Mouse (Mus musculus): ENCODE data around the gene Sytl1. TPM values are rescaled to one million over a fixed set of nuclear protein-coding genes. Genes with fewer than 3 reads are reported as not detected.

Sytl1 gene
- polyA plus RNA-seq, 1 experiment from 2014 or later, result 0.42 TPM

- Histone ChIP-seq H3K27ac (replicated peaks in 1 of 2; ENCODE audit: control insufficient read depth in 1 of 2, insufficient read depth in 1 of 2, low read depth in 2 of 2, low read length in 2 of 2) (peak overlapping the region in 1 of 2 experiments; percentile 84; a peak in 1 of 4 replicates), H3K9ac (ENCODE audit: low read length) (peak overlapping the region; percentile 88; the same call in 1 of the 2 replicates), H3K4me3 (ENCODE audit: control insufficient read depth in 1 of 2, insufficient read depth in 1 of 2, low read depth in 1 of 2, low read length in 2 of 2) (no peak overlapping the region; a peak in 1 of 4 replicates), H3K4me2 (ENCODE audit: low read length) (peak overlapping the region; percentile 79), H3K9me3 (ENCODE audit: control insufficient read depth, low read length) (no peaks in the 10 kb centered on the region), H3K36me3 (ENCODE audit: control insufficient read depth, insufficient read depth, low read length) (peaks cover 6% of the 10 kb centered on the region; the same call in 1 of the 2 replicates), H3K27me3 (ENCODE audit: control insufficient read depth, insufficient read depth, low read length) (no peaks in the 10 kb centered on the region), H3K4me1 (ENCODE audit: control insufficient read depth in 2 of 2, insufficient read depth in 2 of 2, low read length in 2 of 2) (peaks cover 14 to 26% of the 10 kb centered on the region in 2 experiments)
- WGBS, result 79% methylated on average over 3 of the region's 3 CpGs
- ATAC-seq (ENCODE audit: insufficient number of reproducible peaks, insufficient read depth, low FRiP score, low read depth), result no peak
Measured at GRCm38 (mm10) chr4:133278482-133278881, 15.6 kb upstream of the Sytl1 start.

GRCm38 (mm10) chr4:133278067-133278466, 15.2 kb upstream of the Sytl1 start:
- peak overlapping the region; percentile 79 for H3K4me2 ChIP-seq (ENCODE audit: low read length)
- H3K9ac ChIP-seq (ENCODE audit: low read length), result peak overlapping the region; percentile 88
- H3K27ac ChIP-seq (replicated peaks in 1 of 2; ENCODE audit: control insufficient read depth in 1 of 2, insufficient read depth in 1 of 2, low read depth in 2 of 2, low read length in 2 of 2), result peak overlapping the region; percentile 84 to 87
- no peaks in the 10 kb centered on the region for H3K9me3 ChIP-seq (ENCODE audit: control insufficient read depth, low read length)
- peak overlapping the region; percentile 68 to 86 for H3K4me3 ChIP-seq (ENCODE audit: control insufficient read depth in 1 of 2, insufficient read depth in 1 of 2, low read depth in 1 of 2, low read length in 2 of 2)
- H3K36me3 ChIP-seq (ENCODE audit: control insufficient read depth, insufficient read depth, low read length), result peaks cover 6% of the 10 kb centered on the region; the same call in 1 of the 2 replicates
- no peak for ATAC-seq (ENCODE audit: insufficient number of reproducible peaks, insufficient read depth, low FRiP score, low read depth)
- peaks cover 14 to 26% of the 10 kb centered on the region in 2 experiments for H3K4me1 ChIP-seq (ENCODE audit: control insufficient read depth in 2 of 2, insufficient read depth in 2 of 2, low read length in 2 of 2)
- WGBS, result 25% methylated on average over 6 of the region's 6 CpGs
- H3K27me3 ChIP-seq (ENCODE audit: control insufficient read depth, insufficient read depth, low read length), result no peaks in the 10 kb centered on the region

GRCm38 (mm10) chr4:133277104-133278026, 14.5 kb upstream of the Sytl1 start, which contains the start of gene Tmem222:
TSS of gene Tmem222 (minus strand) at chr4:133277792.
- H3K4me1 ChIP-seq (ENCODE audit: control insufficient read depth in 2 of 2, insufficient read depth in 2 of 2, low read length in 2 of 2), result peaks cover 10 to 23% of the 10 kb centered on the region in 2 experiments
- peaks cover 6% of the 10 kb centered on the region; the same call in 1 of the 2 replicates for H3K36me3 ChIP-seq (ENCODE audit: control insufficient read depth, insufficient read depth, low read length)
- peak; percentile 87 for ATAC-seq (ENCODE audit: insufficient number of reproducible peaks, insufficient read depth, low FRiP score, low read depth)
- H3K27ac ChIP-seq (replicated peaks in 1 of 2; ENCODE audit: control insufficient read depth in 1 of 2, insufficient read depth in 1 of 2, low read depth in 2 of 2, low read length in 2 of 2), result peak within 1 kb of the TSS; percentile 84 to 87
- peak within 1 kb of the TSS; percentile 68 to 86 for H3K4me3 ChIP-seq (ENCODE audit: control insufficient read depth in 1 of 2, insufficient read depth in 1 of 2, low read depth in 1 of 2, low read length in 2 of 2)
- H3K4me2 ChIP-seq (ENCODE audit: low read length), result peak within 1 kb of the TSS; percentile 79
- under 1% methylated on average over 69 of the region's 73 CpGs for WGBS
- no peaks in the 10 kb centered on the region for H3K9me3 ChIP-seq (ENCODE audit: control insufficient read depth, low read length)
- H3K9ac ChIP-seq (ENCODE audit: low read length), result peak within 1 kb of the TSS; percentile 88
- H3K27me3 ChIP-seq (ENCODE audit: control insufficient read depth, insufficient read depth, low read length), result no peaks in the 10 kb centered on the region

- no peak for ATAC-seq (ENCODE audit: insufficient number of reproducible peaks, insufficient read depth, low FRiP score, low read depth)
- Histone ChIP-seq H3K4me1 (ENCODE audit: control insufficient read depth in 2 of 2, insufficient read depth in 2 of 2, low read length in 2 of 2) (peaks cover 0 to 2% of the 10 kb centered on the region in 2 experiments; a peak in 2 of 4 replicates), H3K4me3 (ENCODE audit: control insufficient read depth in 1 of 2, insufficient read depth in 1 of 2, low read depth in 1 of 2, low read length in 2 of 2) (no peak overlapping the region), H3K36me3 (ENCODE audit: control insufficient read depth, insufficient read depth, low read length) (peaks cover 53% of the 10 kb centered on the region), H3K9ac (ENCODE audit: low read length) (no peak overlapping the region), H3K27me3 (ENCODE audit: control insufficient read depth, insufficient read depth, low read length) (no peaks in the 10 kb centered on the region), H3K4me2 (ENCODE audit: low read length) (no peak overlapping the region), H3K9me3 (ENCODE audit: control insufficient read depth, low read length) (no peaks in the 10 kb centered on the region), H3K27ac (replicated peaks in 1 of 2; ENCODE audit: control insufficient read depth in 1 of 2, insufficient read depth in 1 of 2, low read depth in 2 of 2, low read length in 2 of 2) (no peak overlapping the region)
- 92% methylated on average over 9 of the region's 9 CpGs for WGBS
Measured at GRCm38 (mm10) chr4:133270929-133271328, 8.0 kb upstream of the Sytl1 start.

GRCm38 (mm10) chr4:133269596-133269995, 6.7 kb upstream of the Sytl1 start:
- WGBS, result 80% methylated on average over 3 of the region's 3 CpGs
- Histone ChIP-seq H3K4me1 (ENCODE audit: control insufficient read depth in 2 of 2, insufficient read depth in 2 of 2, low read length in 2 of 2) (no peaks in the 10 kb centered on the region; a peak in 1 of 4 replicates), H3K4me3 (ENCODE audit: control insufficient read depth in 1 of 2, insufficient read depth in 1 of 2, low read depth in 1 of 2, low read length in 2 of 2) (no peak overlapping the region), H3K36me3 (ENCODE audit: control insufficient read depth, insufficient read depth, low read length) (peaks cover 65% of the 10 kb centered on the region), H3K9me3 (ENCODE audit: control insufficient read depth, low read length) (no peaks in the 10 kb centered on the region), H3K4me2 (ENCODE audit: low read length) (no peak overlapping the region), H3K9ac (ENCODE audit: low read length) (no peak overlapping the region), H3K27me3 (ENCODE audit: control insufficient read depth, insufficient read depth, low read length) (no peaks in the 10 kb centered on the region), H3K27ac (replicated peaks in 1 of 2; ENCODE audit: control insufficient read depth in 1 of 2, insufficient read depth in 1 of 2, low read depth in 2 of 2, low read length in 2 of 2) (peak overlapping the region; percentile 29 to 37; a peak in 1 of 4 replicates)
- ATAC-seq (ENCODE audit: insufficient number of reproducible peaks, insufficient read depth, low FRiP score, low read depth), result no peak

GRCm38 (mm10) chr4:133268931-133269330, 6.0 kb upstream of the Sytl1 start:
- H3K36me3 ChIP-seq (ENCODE audit: control insufficient read depth, insufficient read depth, low read length), result peaks cover 62% of the 10 kb centered on the region

GRCm38 (mm10) chr4:133266248-133266880, 3.5 kb upstream of the Sytl1 start:
- Histone ChIP-seq H3K27ac (replicated peaks in 1 of 2; ENCODE audit: control insufficient read depth in 1 of 2, insufficient read depth in 1 of 2, low read depth in 2 of 2, low read length in 2 of 2) (no peak overlapping the region), H3K4me3 (ENCODE audit: control insufficient read depth in 1 of 2, insufficient read depth in 1 of 2, low read depth in 1 of 2, low read length in 2 of 2) (no peak overlapping the region), H3K36me3 (ENCODE audit: control insufficient read depth, insufficient read depth, low read length) (peaks cover 68% of the 10 kb centered on the region), H3K9ac (ENCODE audit: low read length) (no peak overlapping the region), H3K4me1 (ENCODE audit: control insufficient read depth in 2 of 2, insufficient read depth in 2 of 2, low read length in 2 of 2) (no peaks in the 10 kb centered on the region; a peak in 1 of 4 replicates), H3K27me3 (ENCODE audit: control insufficient read depth, insufficient read depth, low read length) (no peaks in the 10 kb centered on the region), H3K9me3 (ENCODE audit: control insufficient read depth, low read length) (no peaks in the 10 kb centered on the region), H3K4me2 (ENCODE audit: low read length) (no peak overlapping the region)
- 92% methylated on average over 12 of the region's 12 CpGs for WGBS
- ATAC-seq (ENCODE audit: insufficient number of reproducible peaks, insufficient read depth, low FRiP score, low read depth), result no peak

More at GRCm38 (mm10) chr4:133268931-133269330, 6.0 kb upstream of the Sytl1 start:
- no peak for ATAC-seq (ENCODE audit: insufficient number of reproducible peaks, insufficient read depth, low FRiP score, low read depth)
- Histone ChIP-seq H3K9me3 (ENCODE audit: control insufficient read depth, low read length) (no peaks in the 10 kb centered on the region), H3K4me3 (ENCODE audit: control insufficient read depth in 1 of 2, insufficient read depth in 1 of 2, low read depth in 1 of 2, low read length in 2 of 2) (no peak overlapping the region), H3K9ac (ENCODE audit: low read length) (no peak overlapping the region), H3K4me2 (ENCODE audit: low read length) (no peak overlapping the region), H3K4me1 (ENCODE audit: control insufficient read depth in 2 of 2, insufficient read depth in 2 of 2, low read length in 2 of 2) (no peaks in the 10 kb centered on the region; a peak in 1 of 4 replicates), H3K27me3 (ENCODE audit: control insufficient read depth, insufficient read depth, low read length) (no peaks in the 10 kb centered on the region), H3K27ac (replicated peaks in 1 of 2; ENCODE audit: control insufficient read depth in 1 of 2, insufficient read depth in 1 of 2, low read depth in 2 of 2, low read length in 2 of 2) (no peak overlapping the region)
- 91% methylated on average over 3 of the region's 3 CpGs for WGBS

All from heart, embryonic 14.5 days (tissue).